Mouse (Mus musculus) brown adipose tissue, adult 24 weeks (tissue): ENCODE measurements around the gene Hist1h2ab. TPM values are rescaled to one million over a fixed set of nuclear protein-coding genes. Genes with fewer than 3 reads are reported as not detected.
A peak's percentile ranks its signal among the peaks of the same experiment; 100 is the strongest.

Source experiments
- H3K27ac ChIP-seq: fragments of 200-500 bp; replicated peaks from 2 replicates; pipeline ENCODE4 v1.5.1; 2012; ENCODE audit warnings: low read depth, mild to moderate bottlenecking, low read length
- H3K4me1 ChIP-seq: fragments of 200-500 bp; 2 replicates; pipeline ENCODE4 v1.6.1; 2012; ENCODE audit warnings: low read length, mixed read lengths; ENCODE audit not compliant: control insufficient read depth, insufficient read depth, insufficient read length
- H3K4me3 ChIP-seq: fragments of 200-500 bp; 2 replicates; pipeline ENCODE4 v1.5.1; 2012; ENCODE audit warnings: low read depth, mild to moderate bottlenecking, low read length, moderate library complexity; ENCODE audit not compliant: insufficient read depth
- polyA plus RNA-seq: library from polyadenylated mRNA; stranded (reverse); fragments of >200 nt; gene quantifications from 2 replicates; pipeline ENCODE4 v1.2.4, GENCODE M21; 2012; ENCODE audit not compliant: missing spikeins, insufficient read depth, insufficient read length

Hist1h2ab gene
- polyA plus RNA-seq, 1 experiment: not detected

- Histone ChIP-seq H3K4me3 (no peak overlapping the region), H3K27ac (peak overlapping the region; percentile 61), H3K4me1 (peaks cover 4% of the 10 kb centered on the region; the same call in 1 of the 2 replicates)
Observed at GRCm38 (mm10) chr13:23728472-23729191, 22.3 kb upstream of the Hist1h2ab start.

DNA sequence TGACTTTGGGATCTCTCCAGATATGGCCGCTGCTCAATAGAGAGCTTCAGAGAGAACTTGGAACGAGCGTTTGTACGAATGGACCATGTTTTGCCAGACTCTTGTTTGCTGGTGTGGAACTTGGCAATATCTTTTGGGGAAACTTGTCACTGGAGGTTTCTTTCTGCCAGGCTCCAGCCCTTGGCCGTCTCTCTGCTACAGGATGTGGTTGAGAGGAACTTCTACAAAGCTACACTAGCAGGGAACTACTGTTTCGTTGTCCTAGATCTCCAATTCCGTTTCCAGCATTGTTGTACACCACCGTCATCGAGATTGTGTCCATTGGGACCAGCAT is 21.8 kb upstream of the Hist1h2ab start:
- Histone ChIP-seq H3K4me1 (peaks cover 4% of the 10 kb centered on the region; the same call in 1 of the 2 replicates), H3K4me3 (no peak overlapping the region), H3K27ac (peak overlapping the region; percentile 61)

DNA sequence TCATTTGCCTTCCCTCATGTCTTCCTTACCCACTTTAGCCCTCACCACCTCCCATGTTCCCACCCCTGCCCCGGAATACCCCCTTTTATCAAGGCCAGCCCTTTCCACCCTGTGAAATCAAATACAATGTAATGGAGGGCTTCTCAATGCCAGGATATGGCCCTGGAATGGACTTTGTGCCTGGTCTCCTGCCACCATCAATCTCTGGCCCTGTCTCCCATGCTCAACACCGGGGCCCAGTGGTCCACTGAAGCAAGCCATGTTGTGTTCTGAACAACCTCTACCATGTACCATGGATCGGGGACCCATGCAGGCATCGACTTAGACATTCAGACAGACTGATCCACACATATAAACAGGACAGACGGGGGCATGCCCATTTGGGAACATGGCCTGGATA is 21.2 kb upstream of the Hist1h2ab start:
- peak overlapping the region; percentile 61 for H3K27ac ChIP-seq
- no peak overlapping the region for H3K4me3 ChIP-seq
- H3K4me1 ChIP-seq: peaks cover 4% of the 10 kb centered on the region; the same call in 1 of the 2 replicates

- Histone ChIP-seq H3K4me1 (peaks cover 4% of the 10 kb centered on the region; the same call in 1 of the 2 replicates), H3K27ac (0 out of 2 replicates have a peak overlapping the region, but pooled peaks have one; percentile 18), H3K4me3 (no peak overlapping the region)
Observed at GRCm38 (mm10) chr13:23730479-23730878, 20.4 kb upstream of the Hist1h2ab start.

GRCm38 (mm10) chr13:23732156-23732804 is 18.6 kb upstream of the Hist1h2ab start:
- H3K4me3 ChIP-seq: no peak overlapping the region
- H3K27ac ChIP-seq: no peak overlapping the region
- peaks cover 4% of the 10 kb centered on the region; the same call in 1 of the 2 replicates for H3K4me1 ChIP-seq

DNA sequence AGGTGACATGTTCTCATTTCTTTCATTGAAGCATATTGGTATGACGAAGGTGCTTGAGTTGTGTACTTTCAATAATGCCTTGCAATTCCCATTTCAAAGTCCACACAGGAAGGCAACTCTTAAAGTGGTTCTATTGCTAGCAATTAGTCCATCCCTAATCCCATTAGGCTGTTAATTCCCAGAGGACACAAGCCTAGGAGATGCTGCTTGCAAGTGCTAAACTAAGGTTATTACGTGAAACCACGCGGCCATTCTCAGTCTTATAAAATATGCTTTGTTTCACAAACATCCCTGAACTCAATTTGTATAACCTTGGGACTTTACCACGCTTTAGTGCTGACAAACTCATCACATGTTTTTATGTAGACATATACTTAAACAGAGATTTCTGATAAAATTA is 13.8 kb upstream of the Hist1h2ab start:
- Histone ChIP-seq H3K4me1 (no peaks in the 10 kb centered on the region), H3K27ac (no peak overlapping the region), H3K4me3 (no peak overlapping the region)

DNA sequence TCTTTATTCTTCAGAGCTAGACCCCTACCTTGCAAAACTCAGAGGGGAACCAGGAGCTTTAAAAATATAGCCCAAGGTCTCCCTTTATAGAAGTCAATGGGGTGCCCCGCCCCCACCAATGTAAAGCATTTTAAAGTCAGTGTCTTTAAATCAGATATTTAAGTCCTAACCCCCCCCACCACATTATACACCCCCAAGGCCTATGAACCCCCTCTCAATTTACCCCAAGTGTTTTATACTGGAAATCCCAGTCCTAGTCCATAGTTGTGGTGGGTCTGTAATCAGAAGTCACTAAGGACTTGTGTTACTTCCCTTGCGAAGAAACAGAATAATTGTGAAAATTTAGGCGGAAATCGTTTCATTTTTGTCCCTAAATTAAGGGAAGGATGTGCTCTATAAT is 12.9 kb upstream of the Hist1h2ab start:
- peak overlapping the region; percentile 81 for H3K4me3 ChIP-seq
- peak overlapping the region; percentile 92 for H3K27ac ChIP-seq
- H3K4me1 ChIP-seq: no peaks in the 10 kb centered on the region

DNA sequence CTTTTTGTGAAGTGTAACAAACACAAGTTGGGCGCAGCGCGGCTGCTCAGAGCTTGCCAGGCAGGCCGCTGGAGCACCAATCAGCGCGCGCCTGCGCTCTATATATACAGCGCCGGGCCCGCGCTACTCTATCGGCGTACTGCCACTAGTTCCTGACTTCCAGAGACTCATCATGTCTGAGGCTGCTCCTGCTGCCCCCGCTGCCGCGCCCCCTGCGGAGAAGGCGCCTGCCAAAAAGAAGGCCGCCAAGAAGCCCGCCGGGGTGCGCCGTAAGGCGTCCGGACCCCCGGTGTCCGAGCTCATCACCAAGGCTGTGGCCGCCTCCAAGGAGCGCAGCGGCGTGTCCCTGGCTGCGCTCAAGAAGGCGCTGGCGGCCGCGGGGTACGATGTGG is 12.3 kb upstream of the Hist1h2ab start, which contains the start of gene Hist1h1c:
Hist1h1c (plus strand) TSS at position 132 of the 392 bp plus-strand sequence.
- Histone ChIP-seq H3K4me3 (peak within 1 kb of the TSS; percentile 81), H3K27ac (peak within 1 kb of the TSS; percentile 92), H3K4me1 (no peaks in the 10 kb centered on the region)

DNA sequence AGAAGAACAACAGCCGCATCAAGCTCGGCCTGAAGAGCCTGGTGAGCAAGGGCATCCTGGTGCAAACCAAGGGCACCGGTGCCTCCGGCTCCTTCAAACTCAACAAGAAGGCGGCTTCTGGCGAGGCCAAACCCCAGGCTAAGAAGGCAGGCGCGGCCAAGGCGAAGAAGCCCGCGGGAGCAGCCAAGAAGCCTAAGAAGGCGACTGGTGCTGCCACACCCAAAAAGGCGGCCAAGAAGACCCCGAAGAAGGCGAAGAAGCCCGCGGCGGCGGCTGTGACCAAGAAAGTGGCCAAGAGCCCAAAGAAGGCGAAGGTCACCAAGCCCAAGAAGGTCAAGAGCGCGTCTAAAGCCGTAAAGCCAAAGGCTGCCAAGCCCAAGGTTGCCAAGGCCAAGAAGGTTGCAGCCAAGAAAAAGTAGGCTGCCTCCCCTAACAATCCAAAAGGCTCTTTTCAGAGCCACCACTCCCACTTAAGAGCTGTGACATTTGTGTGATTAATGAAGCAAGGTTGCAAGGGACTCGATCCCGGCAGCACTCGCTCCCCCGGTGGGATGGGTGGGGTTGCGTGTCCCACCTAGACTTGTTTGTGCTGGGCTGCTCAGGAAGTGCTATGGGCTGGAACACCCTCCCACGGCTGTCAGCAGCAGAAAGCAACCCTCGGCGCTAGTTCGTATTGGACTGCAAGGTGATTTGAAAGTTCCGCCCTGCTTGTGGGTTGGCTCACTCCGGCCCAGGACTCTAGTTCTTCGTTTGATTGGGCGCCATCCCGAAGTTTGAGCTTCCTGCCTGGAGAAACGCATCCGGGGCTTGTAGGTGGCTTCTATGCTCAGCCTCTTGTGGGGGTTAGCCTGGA is 11.6 kb upstream of the Hist1h2ab start:
- H3K4me1 ChIP-seq: no peaks in the 10 kb centered on the region
- H3K4me3 ChIP-seq: peak overlapping the region; percentile 81
- peak overlapping the region; percentile 97 for H3K27ac ChIP-seq

GRCm38 (mm10) chr13:23739922-23740252 is 11.0 kb upstream of the Hist1h2ab start:
- peak overlapping the region; percentile 81 for H3K4me3 ChIP-seq
- peak overlapping the region; percentile 97 for H3K27ac ChIP-seq
- no peaks in the 10 kb centered on the region for H3K4me1 ChIP-seq

GRCm38 (mm10) chr13:23740256-23740840 is 10.6 kb upstream of the Hist1h2ab start:
- Histone ChIP-seq H3K27ac (peak overlapping the region; percentile 97), H3K4me3 (peak overlapping the region; percentile 81), H3K4me1 (no peaks in the 10 kb centered on the region)

DNA sequence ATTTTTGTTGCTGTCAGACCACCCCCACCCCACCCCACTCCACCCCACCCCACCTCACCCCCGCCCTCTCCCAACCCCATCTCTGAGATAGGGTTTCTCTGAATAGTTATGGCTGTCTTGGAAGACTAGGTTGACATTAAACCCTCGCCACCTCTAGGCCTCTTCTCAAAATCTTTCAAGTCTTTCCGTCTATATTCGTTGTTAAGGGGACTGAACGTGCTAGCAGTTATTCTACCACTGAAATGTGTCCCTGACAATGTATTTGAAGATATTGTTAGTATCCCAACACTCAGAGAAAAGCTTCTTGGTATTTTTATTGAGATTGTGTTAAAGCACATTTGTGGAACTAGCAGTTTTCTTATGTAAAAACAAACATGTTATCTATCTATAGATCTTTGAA is 10.0 kb upstream of the Hist1h2ab start:
- no peak overlapping the region for H3K4me3 ChIP-seq
- H3K4me1 ChIP-seq: no peaks in the 10 kb centered on the region
- H3K27ac ChIP-seq: no peak overlapping the region

- Histone ChIP-seq H3K27ac (no peak overlapping the region), H3K4me1 (no peaks in the 10 kb centered on the region), H3K4me3 (no peak overlapping the region)
Observed at GRCm38 (mm10) chr13:23742007-23742406, 8.9 kb upstream of the Hist1h2ab start.

- Histone ChIP-seq H3K27ac (no peak overlapping the region), H3K4me3 (no peak overlapping the region), H3K4me1 (no peaks in the 10 kb centered on the region)
Observed at GRCm38 (mm10) chr13:23743215-23743614, 7.7 kb upstream of the Hist1h2ab start.

GRCm38 (mm10) chr13:23743963-23744362 is 7.0 kb upstream of the Hist1h2ab start:
- H3K4me3 ChIP-seq: no peak overlapping the region
- H3K27ac ChIP-seq: no peak overlapping the region
- no peaks in the 10 kb centered on the region for H3K4me1 ChIP-seq
